Mouse (Mus musculus) thymus, adult 2 months (tissue): ENCODE measurements around the gene Tuba1b.
A peak's percentile ranks its signal among the peaks of the same experiment; 100 is the strongest.

Experiments used
- CTCF ChIP-seq: fragments of 200-500 bp; IDR thresholded peaks from 2 replicates; pipeline ENCODE4 v1.5.1; 2012; ENCODE audit warnings: mild to moderate bottlenecking, control low read depth, low read length, moderate library complexity, borderline replicate concordance; ENCODE audit not compliant: control insufficient read depth, poor library complexity, insufficient read depth; ENCODE audit errors: extremely low read depth
- POLR2A ChIP-seq: fragments of 200-500 bp; IDR thresholded peaks from 2 replicates; pipeline ENCODE4 v1.6.1; 2012; ENCODE audit warnings: mild to moderate bottlenecking, low read length, control low read depth, moderate library complexity; ENCODE audit not compliant: control insufficient read depth, poor library complexity, insufficient read depth; ENCODE audit errors: extremely low read depth

DNA sequence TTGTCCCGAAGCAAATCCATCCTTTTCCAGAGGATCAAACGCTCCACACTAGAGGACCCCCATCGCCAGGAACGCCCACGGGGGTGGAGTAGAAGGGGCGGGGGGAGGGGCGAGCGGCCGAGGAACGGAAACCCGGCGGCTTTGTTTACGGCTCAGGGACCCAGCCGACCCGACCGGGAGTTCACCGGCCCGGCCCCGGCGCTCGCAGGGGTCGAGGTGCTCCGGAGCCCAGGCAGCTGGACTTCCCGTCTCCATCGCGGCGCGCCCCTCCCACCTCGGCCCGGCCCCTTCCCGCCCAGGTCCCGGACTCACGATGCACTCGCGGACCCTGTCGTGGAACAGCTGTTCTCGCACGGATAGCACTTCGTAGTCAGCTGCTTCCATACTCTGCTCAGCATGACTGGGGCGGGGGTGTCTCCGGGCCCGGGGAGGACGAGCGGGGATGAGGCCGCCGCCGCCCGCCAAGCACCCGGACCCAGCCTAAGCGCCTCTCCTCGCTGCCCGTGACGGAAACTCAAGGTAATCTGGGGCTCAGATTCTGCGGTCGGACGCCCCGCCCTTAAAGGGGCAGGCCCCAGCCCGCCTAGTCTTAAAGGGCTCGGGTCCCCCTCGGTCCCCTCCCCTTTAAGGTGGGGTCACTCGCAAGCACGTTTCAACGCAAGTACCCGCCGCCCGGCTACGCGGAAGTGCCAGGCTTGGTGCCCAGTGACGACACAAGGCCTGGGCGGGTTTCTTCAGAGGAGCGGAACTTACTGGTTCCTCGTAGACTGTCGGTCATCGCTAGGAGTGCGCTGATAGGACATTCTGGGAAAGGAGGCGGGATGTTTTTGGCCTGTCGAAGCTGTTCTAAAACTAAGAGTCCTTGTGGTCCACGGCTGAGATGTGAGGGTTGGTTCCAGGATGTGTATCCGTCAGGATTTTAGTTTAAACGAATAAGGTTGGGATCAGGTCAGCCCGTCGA lies 16.5 kb downstream of the Tuba1b start, which contains the start of gene Lmbr1l:
- TF ChIP-seq CTCF (peak; percentile 53; the same call in 1 of the 2 replicates), POLR2A (peak; percentile 45; the same call in 1 of the 2 replicates)
